Mouse (Mus musculus) cerebral cortex, adult 2 months (tissue): Measurements from ENCODE around the gene Dync1i1.

Experiments used
- WGBS: fragments of 180-500 bp; shearing (Covaris S2); methylation state at CpG from one replicate; pipeline ENCODE4 v1.1.7; 2018; 5-methylcytosine and 5-hydroxymethylcytosine counted together

The Dync1i1 gene

GRCm38 (mm10) chr6:5858901-5859598 lies 133.6 kb downstream of the Dync1i1 start:
- 60% methylated on average over 20 of the region's 20 CpGs for WGBS

DNA sequence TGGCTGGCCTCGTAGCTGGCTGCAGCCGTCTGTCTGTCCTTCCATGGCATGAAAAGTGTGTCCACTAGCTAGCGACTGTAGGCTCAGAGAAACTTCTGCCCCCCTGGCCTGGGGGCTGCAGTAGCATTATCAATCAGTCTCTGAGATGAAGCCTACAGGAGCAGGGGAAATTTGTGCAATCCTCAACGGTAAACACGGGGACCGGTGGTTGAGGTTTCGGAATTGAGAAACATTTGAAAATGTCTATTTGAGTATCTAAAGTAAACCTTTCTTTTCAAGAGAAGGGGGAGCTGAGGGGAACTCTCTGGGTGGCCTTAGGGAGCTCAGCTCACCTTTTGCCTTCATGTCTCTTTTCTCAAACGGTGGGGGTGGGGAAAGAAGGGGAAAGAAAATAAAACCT lies 134.2 kb downstream of the Dync1i1 start:
- WGBS = 76% methylated on average over 8 of the region's 8 CpGs

- WGBS = 86% methylated on average over 5 of the region's 5 CpGs
Measured at GRCm38 (mm10) chr6:5866091-5866490, 140.7 kb downstream of the Dync1i1 start.

GRCm38 (mm10) chr6:5867221-5867620 lies 141.8 kb downstream of the Dync1i1 start:
- WGBS = 95% methylated on average over 4 of the region's 4 CpGs

- 81% methylated on average over 5 of the region's 5 CpGs for WGBS
Measured at GRCm38 (mm10) chr6:5871060-5871459, 145.6 kb downstream of the Dync1i1 start.

- 73% methylated on average over 15 of the region's 15 CpGs for WGBS
Measured at GRCm38 (mm10) chr6:5871581-5872298, 146.3 kb downstream of the Dync1i1 start.

DNA sequence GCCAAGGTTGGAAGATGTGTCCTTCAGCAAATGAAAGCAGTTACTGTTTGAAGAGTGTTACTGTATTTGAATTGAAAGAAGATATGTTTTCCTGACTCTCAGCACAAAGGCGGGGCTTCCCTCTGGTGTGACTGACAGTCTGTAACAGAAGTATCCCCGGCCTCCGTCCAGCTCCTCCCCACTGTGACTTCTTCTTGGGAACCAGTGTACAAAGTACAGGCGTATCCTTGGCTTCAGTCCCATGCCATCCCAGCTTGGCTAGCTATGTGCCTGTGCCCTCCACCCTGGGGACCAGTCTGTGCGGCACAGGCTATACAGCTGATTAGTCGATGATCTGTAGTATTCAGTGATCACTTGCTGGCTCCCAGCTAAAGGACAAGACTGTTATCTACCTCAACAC lies 163.9 kb downstream of the Dync1i1 start:
- 79% methylated on average over 6 of the region's 6 CpGs for WGBS

DNA sequence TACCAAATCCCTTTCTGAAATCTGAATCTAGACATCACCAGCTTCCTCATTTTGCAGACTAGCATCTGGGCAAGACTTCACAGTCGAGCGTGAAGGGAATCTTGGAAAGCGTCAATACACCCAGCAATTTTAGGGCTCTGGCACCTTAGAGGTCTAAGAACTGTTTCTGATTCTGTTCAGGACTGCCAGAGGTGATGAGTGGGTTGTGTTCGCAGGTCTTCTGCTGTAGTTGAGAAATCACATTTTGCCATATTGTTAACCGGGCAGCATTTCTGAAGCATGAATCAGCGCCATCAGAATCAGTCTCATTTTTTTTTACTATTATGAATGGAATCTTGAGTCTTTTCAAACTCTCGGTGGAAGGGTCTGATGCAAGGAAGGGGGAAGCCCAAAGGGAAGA lies 185.9 kb downstream of the Dync1i1 start:
- 51% methylated on average over 7 of the region's 7 CpGs for WGBS

DNA sequence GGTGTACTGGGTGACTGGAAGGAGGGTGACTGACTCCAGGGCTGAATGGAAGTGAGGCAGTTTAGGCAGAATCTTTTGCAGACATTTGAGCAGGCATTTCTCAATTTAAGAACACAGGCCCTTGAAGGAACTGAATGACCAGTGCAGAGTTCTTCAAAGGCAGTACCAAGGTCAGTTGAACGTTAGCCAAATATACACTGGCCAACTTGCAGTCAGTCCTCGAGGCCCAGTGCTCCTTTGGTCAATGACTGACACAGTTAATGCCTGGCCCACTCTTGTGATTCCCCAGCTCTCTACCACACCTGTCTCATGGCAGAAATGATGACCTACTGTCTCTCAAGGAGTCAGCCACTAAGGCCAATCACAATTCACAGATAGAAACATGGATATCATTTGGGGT lies 189.6 kb downstream of the Dync1i1 start:
- WGBS = 57% methylated on average over 2 of the region's 2 CpGs

DNA sequence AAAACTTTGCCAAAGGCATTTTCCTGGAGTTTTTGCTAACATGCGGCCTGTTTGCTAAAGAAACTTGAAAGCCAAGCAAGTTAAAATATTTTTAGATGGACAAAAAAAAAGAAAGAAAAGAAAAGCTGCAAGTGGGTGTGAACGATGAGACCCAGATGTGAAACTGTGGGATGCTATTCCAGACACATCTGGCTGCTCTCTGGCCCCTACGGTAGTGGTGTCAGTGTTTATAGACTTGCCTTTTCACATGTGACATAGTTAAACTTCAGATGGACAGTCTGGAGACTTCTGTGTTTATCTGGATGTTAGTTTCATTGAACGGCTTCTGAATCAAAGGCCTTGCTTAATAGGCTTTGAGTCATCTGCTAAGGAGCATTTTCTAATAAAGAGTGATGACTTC lies 195.2 kb downstream of the Dync1i1 start:
- 70% methylated on average over 4 of the region's 4 CpGs for WGBS

DNA sequence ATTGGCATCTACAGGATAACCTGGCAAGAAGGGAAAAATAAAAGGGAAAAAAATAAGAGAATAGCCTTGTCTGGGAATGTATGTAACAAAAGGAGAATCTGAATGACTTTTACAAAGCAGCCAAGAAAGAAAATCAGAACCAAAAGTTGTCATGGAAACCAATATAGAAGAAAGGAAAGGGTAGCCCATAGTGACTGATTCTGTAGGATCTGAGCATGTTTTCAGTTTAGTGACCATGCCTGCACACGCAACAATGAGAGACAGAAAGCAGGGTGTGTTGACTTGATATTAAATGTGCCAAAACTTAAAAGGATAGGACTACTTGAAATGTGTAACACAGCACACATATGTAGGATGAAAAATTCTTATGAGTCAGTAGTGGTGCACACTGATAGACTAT lies 197.2 kb downstream of the Dync1i1 start:
- 65% methylated on average over 1 of the region's 1 CpGs for WGBS

DNA sequence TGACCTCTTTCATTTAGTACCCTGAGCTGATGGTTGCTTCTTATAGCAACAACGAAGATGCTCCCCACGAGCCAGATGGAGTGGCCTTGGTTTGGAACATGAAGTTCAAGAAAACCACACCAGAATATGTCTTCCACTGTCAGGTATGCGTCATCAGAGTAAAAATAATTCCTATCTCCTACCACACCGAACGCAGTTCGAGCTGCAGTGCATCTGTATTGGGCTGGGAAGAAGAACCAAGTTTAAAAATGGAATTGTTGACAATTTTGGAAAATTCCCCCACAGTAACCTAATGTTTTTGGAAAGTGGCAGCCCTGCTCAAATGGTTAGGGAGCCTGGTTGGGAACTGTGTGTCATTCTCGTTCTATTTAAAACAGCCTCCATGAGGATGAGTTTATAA lies 197.7 kb downstream of the Dync1i1 start:
- 54% methylated on average over 7 of the region's 7 CpGs for WGBS

- 38% methylated on average over 8 of the region's 8 CpGs for WGBS
Measured at GRCm38 (mm10) chr6:5930140-5930539, 204.7 kb downstream of the Dync1i1 start.

DNA sequence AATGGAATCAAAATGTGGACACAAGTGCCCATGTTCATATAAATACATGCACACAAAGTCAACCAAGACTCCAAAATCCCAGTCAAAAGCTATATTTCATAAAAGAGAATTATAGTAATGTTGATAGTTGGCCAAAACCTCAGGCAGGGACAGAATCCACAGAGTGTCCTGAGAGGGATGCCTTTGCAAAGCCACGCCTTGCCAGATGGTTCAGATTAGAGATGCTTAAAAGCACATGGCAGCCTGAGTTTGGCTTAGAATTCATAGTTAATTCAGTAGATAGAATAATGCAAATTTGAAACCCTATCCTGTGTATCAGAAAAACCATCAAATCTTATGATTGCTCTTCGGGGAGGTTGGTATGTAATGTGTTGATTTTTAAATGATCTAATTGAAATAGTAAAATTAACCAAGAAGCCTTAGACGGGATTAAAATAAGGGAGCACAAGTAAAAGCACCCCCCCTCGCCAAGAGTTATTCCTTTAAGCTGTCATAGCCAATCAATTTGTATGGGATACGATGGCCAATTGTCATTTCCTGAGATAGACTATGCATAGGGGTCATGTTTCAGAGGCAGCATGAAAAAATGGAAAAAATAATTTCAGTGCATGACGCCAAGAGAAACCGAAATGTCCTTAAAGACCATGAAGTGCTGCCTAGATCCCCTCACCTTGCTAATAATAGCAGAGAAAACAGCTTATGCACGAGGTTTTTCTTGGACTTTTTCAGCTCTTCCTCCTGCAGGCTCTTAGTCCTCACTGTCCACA lies 210.3 kb downstream of the Dync1i1 start:
- WGBS = 87% methylated on average over 8 of the region's 8 CpGs

- WGBS = 63% methylated on average over 9 of the region's 9 CpGs
Measured at GRCm38 (mm10) chr6:5949812-5950392, 224.5 kb downstream of the Dync1i1 start.

DNA sequence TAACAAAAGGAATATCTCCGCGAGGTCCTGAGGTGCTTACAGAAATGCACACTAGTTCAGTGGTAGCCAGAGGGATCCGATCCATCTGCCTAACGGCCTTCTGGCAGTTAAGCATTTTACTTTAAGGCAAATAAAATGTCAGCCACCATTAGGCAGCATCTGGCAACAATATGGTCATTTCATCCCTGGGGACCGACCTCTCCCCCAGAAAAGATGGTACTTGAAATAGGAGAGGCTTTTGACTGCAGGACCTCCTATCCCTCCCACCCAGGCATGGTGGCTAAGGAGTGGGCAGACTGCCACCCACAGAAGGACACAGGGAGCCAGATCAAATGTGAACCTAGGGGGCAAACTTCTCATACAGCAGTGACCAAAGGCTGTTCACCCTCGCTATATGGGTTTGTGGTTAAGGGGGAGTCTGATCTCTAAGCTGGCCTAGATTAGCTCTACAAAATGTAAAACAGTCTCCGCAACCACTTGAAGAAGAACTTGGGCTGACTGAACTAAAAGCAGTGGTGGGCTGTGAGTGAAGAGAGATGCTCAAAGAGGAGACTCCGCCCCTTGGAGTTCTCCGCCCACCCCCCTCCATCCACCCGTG lies 231.0 kb downstream of the Dync1i1 start:
- WGBS = 79% methylated on average over 10 of the region's 10 CpGs

- WGBS = 64% methylated on average over 4 of the region's 4 CpGs
Measured at GRCm38 (mm10) chr6:5960728-5961127, 235.3 kb downstream of the Dync1i1 start.

- WGBS = 77% methylated on average over 3 of the region's 3 CpGs
Measured at GRCm38 (mm10) chr6:5961960-5962359, 236.5 kb downstream of the Dync1i1 start.

GRCm38 (mm10) chr6:5966376-5966775 lies 240.9 kb downstream of the Dync1i1 start:
- WGBS = 79% methylated on average over 7 of the region's 7 CpGs

DNA sequence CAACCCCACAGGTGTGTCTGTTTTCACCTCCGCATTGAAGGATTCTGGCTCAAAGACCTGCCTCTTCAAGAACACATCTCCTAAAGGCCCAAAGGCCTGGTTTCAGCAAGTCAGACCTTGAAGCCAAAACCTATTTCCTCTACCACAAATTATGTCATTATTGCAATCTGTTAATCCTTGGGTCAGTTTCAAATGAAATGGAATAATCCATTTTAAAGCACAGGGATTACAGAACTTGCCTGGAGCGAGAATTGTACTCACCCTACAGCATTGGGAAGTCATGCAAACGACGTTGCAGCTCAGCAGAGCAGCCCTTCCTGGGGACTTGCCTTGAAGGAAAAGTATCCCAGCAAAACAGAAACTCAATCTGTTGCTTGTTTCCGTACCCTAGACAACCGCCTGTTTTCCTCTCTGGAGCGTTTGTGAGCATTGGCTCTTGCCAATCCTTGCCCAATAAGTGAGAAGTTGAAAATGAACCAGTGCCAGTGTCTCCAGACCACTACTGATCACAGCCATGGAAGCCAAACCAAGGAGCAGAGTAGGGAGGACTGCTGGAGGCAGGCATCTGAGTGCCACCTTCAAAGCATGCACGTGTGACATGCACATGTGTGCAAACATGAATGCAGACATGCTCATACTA lies 241.5 kb downstream of the Dync1i1 start:
- 75% methylated on average over 8 of the region's 8 CpGs for WGBS

GRCm38 (mm10) chr6:5967545-5967944 lies 242.1 kb downstream of the Dync1i1 start:
- 83% methylated on average over 4 of the region's 4 CpGs for WGBS
